Mouse (Mus musculus): ENCODE data around the gene Atp1b3. TPM values are rescaled to one million over a fixed set of nuclear protein-coding genes. Genes with fewer than 3 reads are reported as not detected.

Gene Atp1b3
- polyA plus RNA-seq, 1 experiment from 2014 or later, result 179 TPM

Other genes with a start within 250 kb of the Atp1b3 start
- gene Gk5, start 245.1 kb downstream of the Atp1b3 start, polyA plus RNA-seq (2014; fragmentation: Nextera tagmentation; extraction: Ambion mirVana), result 4.7 and 6.8 TPM in 2 replicates
- 64.5 and 65.4 TPM in 2 replicates for gene Tfdp2, start 168.2 kb downstream of the Atp1b3 start, polyA plus RNA-seq (2014; fragmentation: Nextera tagmentation; extraction: Ambion mirVana)
- gene Rnf7, start 114.2 kb upstream of the Atp1b3 start, polyA plus RNA-seq (2014; fragmentation: Nextera tagmentation; extraction: Ambion mirVana), result 265 and 292 TPM in 2 replicates
- not detected in 2 replicates for gene Gm28729, start 160.8 kb upstream of the Atp1b3 start, polyA plus RNA-seq (2014; fragmentation: Nextera tagmentation; extraction: Ambion mirVana)